Mouse (Mus musculus) 416B (cell line): Measurements from ENCODE around the gene Gsta1.
"Not testable (repeated sequence)": the region's sequence is repeated elsewhere in the genome, so short reads cannot be mapped to it uniquely, and the experiment has no call there.

ENCODE experiments used
- DNase-seq: peaks from one replicate; pipeline ENCODE4 v3.0.0; 2011; ENCODE audit warnings: low read depth

Gsta1 gene

DNA sequence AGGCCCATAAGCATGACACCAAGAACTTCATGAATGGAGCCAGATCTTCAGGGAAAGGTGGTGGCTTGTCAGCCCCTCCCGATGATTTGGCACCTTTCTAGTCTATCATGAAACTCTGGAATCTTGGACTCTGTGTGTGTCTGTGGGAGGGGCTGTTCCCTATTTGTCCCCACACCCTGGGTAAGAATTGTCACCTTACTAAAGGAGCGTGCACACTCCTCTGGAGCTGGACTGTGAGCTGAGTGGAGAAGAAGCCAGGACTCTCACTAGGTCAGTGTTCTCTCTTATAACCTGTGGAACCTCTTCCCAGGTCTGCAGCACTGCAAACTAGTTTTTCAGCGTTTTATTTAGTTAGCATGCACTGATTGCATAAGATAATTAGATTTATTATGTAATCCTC, at the start of gene Gsta1:
TSS of gene Gsta1 (plus strand) at position 196 of the 400 bp plus-strand sequence.
- not testable (repeated sequence) for DNase-seq

DNA sequence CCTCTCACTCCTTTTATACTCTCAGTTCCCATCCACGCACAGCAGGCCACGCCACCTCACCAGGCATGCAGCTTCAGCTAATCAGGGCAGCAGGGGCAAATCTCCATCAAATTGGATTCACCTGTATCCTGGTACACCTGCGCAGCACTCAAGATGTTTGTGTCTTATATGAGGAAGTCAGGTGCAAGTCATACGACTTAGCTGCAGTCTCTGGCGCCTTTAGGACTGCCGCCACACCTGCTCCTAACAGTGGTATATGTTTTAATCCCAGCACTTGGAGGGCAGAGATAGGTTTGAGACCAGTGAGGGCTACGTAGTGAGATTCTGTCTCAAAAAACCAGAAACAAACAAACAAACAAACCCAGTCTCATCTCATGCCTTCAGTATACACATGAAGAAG, 48.0 kb upstream of the Gsta1 start, which contains the start of gene Gsta4:
TSS of gene Gsta4 (plus strand) at position 301 of the 400 bp plus-strand sequence.
- not testable (repeated sequence) for DNase-seq

DNA sequence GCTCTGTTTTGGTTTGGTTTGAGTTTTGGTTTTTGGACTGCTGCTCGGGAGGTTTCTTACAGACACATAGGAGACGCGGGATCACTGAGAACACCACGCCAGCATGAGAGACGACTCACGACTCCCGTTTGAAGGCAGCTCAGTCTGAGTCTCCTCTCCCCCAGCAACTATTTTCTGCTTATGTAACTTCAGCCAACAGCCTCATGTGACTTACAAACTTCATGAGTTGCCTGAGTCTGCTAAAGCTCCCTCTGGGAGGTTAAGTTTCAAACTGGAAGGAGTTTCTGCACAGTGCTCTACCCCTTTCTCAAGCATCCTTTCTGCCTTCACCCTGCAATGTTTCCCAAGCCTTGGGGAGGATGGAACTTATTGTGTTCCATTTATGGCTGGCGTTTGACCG, 44.8 kb upstream of the Gsta1 start:
- no peak for DNase-seq

DNA sequence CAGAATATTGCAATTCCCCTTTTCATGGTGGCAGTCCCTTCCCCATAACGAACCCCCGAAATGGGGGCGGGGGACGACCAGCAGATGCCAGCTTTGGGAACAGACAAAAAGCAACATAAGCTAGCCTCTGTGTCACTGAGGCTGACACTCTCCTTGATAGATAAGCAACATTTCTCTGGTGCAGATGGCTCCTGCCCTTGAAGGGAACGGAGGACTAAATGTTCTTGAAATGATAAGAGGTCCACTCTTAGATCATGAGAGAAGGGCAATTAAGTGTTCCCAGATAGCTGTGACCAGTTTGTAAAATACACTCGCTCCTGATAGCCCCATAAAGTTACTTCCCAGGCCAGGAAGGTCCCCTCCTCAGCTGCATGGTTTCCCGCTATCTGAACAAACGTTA, 41.5 kb upstream of the Gsta1 start:
- no peak for DNase-seq

DNA sequence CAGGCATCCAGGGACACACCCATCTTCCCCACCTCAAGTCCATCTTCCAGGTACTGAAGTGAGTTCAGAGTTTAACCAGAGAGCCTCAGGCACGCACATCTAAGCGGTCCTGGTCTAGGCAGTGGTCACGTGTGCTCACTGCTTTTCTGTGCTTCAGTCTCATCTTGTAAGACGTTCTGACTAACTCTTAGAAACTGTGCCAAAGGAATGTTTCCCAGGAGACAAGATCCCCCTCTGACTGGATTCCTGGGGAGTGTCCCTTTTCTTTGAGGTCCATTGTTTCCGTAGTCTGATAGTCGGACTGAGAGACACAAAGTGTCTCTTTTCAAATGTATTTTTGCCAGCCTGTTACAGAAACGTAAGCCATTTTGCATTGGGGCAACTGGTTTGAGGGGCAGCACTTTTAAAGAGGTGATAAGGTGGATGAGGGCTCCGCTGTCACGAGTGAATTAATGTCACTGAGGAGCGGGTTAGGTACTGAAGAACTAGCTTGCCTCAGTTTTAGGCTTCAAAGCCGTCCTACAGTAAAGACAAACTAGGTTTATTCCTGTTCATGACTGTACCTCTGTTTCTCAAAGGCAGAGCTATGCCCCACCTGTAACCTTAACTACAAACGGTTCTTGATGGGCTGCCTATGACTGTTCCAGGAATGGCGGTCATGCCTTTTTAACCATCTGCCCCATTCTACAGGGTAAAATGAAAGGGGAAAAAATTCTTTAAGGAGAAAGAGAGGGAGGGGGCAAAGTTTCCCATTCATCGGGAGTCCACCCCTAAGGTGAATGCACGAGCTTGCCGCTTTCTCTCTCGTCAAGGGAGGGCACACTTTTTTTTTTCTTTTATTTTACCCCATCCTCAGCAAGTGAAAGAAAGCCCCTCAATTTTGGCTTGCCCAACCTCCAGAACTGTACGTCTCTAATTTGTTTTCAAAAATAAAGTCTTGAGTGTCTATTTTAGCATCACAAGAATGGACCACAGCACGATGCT, 39.5 kb upstream of the Gsta1 start:
- no peak for DNase-seq

DNA sequence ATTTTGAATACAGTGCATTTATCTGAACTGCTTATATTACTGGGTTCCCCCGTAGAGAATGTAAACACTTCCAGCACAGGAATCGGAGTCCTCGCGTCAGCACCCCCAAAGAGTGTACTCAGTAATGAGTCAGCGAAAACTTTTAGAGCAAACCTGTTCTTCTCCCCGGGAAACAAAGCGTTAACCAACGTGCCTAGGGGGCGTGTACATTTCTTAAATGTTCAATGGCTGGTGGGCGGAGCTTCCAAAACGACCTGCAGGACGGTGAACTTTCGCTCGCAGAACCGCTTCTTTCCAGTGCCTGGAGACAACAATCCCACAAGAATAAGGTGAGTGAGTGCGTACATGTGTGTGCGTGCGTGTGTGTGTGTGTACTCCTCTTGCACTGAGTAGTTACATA, 38.7 kb upstream of the Gsta1 start:
- peak; percentile 87 for DNase-seq

DNA sequence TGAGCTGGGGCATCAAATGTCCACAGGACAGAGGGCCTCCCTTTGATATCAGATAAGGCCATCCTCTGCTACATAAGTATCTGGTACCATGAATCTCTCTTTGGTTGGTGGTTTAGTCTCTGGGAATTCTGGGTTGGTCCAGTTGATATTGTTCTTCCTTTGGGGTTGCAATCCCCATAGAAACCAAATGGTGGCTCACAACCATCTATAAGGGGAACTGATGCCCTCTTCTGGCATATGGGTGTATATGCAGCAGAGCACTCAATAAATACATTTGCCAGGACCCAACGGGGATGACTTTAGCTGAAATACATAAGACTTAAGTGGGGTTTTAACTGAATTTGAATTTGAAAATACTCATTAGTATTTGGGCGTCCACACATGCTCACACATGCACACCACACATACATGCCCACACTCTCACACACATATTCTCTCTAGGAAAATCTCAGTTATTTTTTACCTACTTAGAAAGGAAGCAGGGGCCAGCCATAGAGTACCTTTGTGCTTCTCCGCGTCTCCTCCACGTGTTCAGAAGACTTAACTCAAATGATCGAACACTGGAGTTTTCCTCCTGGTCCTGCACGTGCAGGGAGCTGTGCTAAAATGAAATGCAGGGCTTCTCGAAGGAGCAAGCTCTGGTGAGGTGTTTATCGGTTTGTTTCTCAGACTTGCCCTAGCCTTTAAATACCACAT, 36.4 kb upstream of the Gsta1 start:
- DNase-seq = peak; percentile 86

DNA sequence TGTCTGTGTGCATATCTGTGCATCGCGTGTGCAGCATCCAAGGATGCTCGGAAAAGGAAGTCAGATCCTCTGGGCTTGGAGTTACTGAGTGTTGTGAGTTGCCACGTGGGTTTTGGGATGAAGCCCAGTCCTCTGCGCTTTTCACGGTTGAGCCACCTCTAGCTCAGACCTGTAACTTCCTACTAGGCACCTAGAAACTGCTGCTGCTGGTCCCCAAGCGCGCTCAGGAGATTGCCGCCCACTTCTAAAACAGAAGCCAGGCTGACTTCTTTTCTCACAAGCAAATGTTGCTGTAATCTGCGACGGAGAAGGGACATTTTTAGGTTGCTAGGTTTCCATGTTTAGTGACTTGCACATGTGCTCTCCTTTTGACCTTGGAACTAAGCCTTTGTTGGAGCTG, 35.4 kb upstream of the Gsta1 start:
- DNase-seq = no peak

DNA sequence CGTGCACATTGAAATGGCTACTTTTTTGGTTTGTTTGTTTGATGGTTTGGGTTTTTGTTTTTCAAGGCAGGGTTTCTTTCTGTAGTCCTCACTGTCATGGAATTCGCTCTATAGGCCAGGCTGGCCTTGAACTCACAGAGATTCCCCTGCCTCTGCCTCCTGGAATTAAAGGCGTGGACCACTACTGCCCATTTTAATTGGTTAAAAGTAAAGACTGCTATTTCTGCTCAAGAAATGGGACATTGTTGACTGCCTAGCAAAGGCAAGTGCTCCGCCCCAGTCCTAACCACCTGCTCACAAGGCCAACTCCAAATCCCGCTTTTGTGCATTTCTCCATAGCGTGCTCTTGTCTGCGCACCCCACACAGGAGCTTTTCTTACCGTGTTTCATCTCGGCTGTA, 32.7 kb upstream of the Gsta1 start:
- DNase-seq = no peak

DNA sequence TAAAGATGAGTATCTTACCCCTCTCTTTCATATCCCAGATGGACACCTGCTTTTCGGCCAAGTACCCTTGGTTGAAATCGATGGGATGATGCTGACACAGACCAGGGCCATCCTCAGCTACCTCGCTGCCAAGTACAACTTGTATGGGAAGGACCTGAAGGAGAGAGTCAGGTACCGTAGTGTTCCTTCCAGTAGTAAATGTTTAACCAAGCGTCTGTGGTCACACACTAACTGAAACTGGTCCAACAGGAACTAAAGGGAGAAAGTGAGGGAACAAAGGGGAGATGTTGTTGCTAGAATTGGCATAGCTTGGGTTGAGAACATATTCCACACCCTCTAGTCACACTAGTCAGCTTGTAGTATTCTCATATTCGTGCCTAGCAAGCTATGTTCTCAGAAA, 26.3 kb upstream of the Gsta1 start:
- DNase-seq = no peak

DNA sequence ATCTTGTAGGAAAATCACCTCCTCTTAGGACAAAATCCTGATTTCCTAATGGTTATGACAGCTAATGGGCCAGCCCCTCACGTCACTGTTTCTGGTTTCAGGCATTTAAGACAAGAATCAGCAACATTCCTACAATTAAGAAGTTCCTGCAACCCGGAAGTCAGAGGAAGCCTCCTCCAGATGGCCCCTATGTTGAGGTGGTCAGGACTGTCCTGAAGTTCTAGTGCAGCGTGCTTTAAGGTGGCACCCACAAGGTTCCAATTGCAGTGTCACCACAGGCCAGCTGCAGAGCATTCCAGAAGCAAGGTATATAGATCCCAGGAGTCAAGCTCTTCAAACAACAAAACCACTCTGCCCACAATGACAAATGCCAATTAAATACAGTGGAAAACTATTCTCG, 21.5 kb upstream of the Gsta1 start:
- DNase-seq = no peak

DNA sequence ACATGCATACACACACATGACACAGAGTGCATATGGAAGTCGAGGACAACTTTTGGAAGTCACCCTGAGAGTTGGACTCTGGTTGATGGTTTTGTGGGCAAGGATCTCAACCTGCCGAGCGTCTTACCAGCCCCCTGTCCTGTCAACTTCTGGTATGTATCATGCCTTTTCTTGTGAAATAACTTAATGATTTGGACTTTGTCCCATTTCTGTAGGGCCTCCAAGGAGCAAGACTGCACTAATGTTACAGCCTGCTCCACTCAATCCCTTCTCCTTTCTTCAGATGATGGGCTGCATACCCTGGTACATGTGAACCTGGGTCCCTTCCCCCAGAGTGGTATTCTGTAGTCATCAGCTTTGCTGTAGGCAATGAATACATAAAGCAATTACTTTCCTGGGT, 20.4 kb upstream of the Gsta1 start:
- no peak for DNase-seq

DNA sequence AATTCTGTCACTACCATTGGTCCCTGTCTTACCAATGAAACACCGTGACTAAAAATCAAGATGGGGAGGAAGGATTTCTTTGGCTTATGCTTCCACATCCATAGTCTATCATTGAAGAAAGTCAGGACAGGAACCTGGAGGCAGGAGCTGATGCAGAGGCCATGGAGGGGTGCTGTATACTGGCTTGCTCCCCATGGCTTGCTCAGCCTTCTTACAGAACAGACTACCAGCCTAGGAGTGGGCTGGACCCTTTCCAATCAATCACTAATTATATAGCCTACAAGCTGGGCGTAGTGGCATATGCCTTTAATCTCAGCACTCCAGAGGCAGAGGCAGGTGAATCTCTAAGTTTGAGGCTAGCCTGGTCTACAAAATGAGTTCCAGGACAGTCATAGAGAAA, 19.6 kb upstream of the Gsta1 start:
- DNase-seq = no peak

DNA sequence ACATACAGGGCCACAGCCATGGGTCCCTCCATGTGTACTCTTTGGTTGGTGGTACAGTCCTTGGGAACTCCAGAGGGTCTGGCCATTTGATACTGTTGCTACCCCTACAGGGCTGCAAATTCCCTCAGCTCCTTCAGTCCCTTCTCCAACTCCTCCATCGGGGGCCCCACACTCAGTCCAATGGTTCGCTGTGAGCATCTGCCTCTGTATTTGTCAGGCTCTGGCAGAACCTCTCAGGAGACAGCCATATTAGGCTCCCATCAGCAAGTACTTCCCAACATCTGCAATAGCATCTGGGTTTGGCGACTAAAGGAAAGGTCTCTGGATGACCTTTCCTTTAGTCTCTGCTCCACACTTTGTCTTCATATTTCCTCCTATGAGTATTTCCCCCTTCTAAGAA, 18.9 kb upstream of the Gsta1 start:
- no peak for DNase-seq

DNA sequence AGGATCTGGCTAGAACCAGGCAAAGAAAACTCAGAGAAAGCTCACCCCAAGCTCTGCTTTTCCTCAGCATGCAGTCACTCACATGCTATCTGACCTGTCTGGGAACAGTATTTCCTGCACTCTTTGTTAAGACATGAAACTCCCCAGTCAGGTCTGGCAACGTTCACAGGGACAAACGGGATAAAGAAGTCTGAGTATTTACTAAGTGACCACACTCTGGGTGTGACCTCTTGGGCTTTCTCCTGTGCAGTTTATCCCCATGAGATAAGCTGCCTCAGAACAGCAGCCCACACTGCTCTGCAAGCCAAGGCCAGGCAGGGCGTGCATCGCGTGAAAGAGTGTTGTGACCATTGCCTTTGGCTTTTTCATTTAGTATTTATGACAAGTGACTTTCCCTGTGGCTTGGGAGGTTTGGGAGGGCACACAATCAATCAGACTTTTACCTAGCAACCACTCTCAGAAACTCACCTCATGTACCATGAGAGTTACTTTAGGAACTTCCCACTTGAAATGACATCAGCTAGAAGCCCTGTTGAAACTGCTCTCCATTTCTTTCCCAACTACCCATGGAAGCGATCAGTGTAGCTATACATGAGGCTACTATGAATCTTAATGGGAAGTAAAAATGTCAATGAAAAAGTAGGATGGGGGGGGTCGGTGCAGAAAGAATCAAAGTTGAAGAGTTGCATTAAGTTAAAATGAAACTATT, 18.0 kb upstream of the Gsta1 start:
- no peak for DNase-seq

DNA sequence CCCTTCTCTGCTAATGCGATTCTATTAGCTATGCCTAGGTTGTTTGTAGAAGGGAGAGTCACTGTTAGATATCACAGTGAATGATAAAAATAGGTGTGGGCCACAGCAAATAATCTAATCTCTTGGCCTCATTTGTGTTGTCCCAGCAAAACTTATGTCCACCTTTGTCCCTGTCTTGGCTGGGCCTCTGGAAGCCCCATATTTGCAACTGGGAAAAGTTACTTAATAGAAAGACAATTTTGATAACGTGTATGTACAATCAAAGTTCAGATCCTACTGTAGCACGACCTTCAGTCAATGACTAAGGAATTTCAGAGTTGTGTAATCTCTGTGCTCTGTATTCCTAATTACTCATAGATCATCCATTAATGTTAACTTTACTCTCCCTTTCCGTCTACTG, 13.4 kb upstream of the Gsta1 start:
- DNase-seq = no peak

DNA sequence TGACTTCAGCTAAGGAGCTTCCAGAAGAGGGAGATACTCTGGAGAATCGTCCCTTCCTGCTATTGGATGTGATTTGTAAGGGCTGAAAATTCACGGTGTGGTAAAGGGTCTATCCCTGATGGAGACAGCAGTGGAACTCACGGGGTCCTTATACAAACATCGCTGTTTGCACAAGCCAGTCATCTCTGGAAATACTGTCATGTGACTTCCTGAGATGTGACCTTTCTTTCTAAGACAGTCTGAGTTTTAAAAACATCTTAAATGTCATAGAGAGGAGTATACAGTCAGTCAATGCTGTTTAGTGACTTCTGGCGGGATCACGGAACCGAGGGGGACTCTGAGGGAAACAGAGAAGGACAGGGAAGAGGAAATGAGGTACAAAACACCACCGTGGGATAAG, 7.8 kb upstream of the Gsta1 start:
- no peak for DNase-seq

DNA sequence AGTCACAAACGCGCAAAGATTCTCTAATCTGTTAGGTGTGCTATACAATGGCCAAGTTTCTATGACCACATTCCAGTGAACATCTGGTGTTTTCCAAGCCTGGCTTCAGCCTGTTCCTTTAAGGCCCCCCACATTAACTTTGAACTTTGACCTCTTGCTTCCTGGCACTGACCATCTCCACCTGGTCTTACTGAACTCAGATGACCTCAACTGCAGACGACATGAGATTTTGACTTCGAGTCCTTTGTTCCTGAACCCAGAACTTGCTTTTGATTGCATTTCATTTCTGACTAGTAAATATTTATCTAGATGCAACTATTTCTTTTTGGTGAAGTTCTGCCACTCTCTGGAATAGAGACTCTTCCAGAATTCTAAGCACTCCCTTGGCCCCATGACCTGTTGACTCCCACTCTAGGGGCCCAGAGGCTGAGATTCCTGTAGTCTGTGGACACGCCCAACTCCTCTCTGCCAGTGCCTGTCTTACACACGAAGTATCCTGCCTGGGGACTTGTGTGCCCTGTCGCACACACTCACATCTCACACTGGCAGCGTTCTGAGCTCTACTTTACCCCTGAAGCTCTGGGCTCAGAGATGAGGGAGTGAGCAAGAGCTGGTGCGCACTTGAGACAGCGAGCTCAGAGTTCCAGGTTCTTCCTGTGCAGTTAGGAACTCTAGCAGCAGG, 7.1 kb upstream of the Gsta1 start:
- DNase-seq = no peak

DNA sequence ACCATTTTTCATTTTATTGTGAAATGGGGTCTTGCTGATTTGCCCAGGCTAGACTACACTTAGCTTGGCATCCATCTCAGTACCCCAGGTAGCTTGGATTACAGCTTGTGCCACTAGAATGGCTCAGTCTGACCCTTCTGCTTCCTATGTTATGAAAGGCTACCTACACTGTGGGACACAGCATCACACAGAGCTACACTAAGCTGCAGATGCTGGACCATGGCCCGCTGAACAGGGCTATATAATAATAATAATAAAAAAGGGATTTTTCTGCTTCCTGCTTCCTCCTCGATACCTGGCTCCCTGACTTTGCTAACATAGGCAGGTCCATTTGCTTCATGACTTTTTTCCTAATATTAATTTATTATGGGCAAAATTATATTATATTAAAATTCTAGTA, 6.0 kb upstream of the Gsta1 start:
- DNase-seq = no peak

DNA sequence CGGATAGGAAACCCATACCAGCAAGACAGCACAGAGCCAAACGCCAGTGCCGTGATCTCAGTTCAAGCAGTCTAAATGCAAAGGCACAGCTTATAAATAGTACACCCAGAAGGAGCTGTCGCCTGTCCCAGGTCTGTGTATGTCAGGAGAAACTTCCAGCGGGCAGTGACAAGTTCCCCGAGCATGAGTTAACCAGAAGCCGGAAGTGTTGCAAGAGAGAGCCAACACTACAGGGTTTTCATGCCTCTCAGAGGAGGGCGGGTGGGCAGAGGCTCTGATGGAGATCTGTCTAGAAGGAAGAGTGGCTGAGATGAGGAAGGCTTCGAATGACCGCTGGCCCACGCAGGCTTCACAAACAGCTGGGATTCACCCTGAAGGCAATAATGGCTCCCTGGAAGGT, 5.2 kb upstream of the Gsta1 start:
- peak; percentile 76 for DNase-seq

DNA sequence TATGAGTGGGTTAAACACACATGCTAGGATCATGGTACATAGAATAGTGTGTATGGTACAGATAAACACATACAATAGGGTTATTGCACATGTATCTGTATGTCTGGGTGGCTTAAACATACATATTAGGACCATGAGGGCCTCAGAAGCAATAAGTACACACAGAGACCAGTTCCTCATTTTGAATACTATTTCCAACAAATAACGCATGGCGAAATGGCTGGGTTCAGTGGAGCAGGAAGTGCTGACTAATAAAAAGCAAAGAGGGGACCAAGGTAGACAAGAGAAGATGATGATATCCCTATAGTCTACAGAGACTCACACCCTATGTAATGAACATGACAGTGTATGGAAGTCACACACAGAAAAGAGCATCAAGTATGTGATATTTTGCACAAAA, 2.3 kb upstream of the Gsta1 start:
- peak; percentile 67 for DNase-seq

DNA sequence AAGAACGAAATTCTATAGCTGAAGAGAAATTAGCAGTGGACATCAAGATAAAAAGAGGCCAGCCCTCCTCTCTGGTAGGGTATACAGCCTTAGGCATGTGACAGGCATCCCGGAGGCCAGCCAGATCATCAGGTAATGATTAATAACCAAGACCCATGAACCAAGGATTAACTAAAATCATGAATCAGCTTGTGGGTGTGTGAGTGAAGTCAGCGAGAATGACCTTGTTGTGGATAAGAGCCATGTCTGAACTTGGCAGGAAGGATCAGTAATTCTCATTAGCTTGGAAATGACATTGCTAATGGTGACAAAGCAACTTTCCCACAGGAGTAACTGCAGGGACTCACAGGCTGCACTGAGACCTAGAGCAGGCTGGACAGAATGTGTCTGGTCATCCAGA, 798 bp upstream of the Gsta1 start:
- not testable (repeated sequence) for DNase-seq
